Mouse (Mus musculus) liver, embryonic 16.5 days (tissue): ENCODE measurements around the gene Defb22. TPM values are rescaled to one million over a fixed set of nuclear protein-coding genes. Genes with fewer than 3 reads are reported as not detected.

ENCODE experiments used
- ATAC-seq: fragments of 200-750 bp; cut with Nextera tagmentation; 2 replicates; pipeline ENCODE4 v1.8.0; 2017; ENCODE audit warnings: low read depth, mild to moderate bottlenecking, moderate number of reproducible peaks, moderate library complexity
- H3K27ac ChIP-seq: fragments of 300-500 bp; sonication (generic); 2 replicates; pipeline ENCODE4 v1.5.1; 2014; ENCODE audit warnings: mild to moderate bottlenecking, low read length
- H3K27me3 ChIP-seq: fragments of 300-500 bp; sonication (generic); 2 replicates; pipeline ENCODE4 v1.6.1; 2014; ENCODE audit warnings: low read depth, low read length, mixed read lengths; ENCODE audit not compliant: control insufficient read depth, insufficient read depth
- H3K36me3 ChIP-seq: fragments of 300-500 bp; sonication (generic); 2 replicates; pipeline ENCODE4 v1.6.1; 2014; ENCODE audit warnings: mild to moderate bottlenecking; ENCODE audit not compliant: control insufficient read depth, insufficient read depth
- H3K4me1 ChIP-seq: fragments of 300-500 bp; sonication (generic); 2 replicates; pipeline ENCODE4 v1.6.1; 2014; ENCODE audit warnings: low read depth, low read length, mixed read lengths; ENCODE audit not compliant: control insufficient read depth
- H3K4me2 ChIP-seq: fragments of 300-500 bp; sonication (generic); 2 replicates; pipeline ENCODE4 v1.6.1; 2014; ENCODE audit warnings: low read depth, low read length, mixed read lengths
- H3K4me3 ChIP-seq: fragments of 300-500 bp; sonication (generic); 2 replicates; pipeline ENCODE4 v1.5.1; 2014; ENCODE audit warnings: low read depth, mild to moderate bottlenecking, low read length
- H3K9ac ChIP-seq: fragments of 300-500 bp; sonication (generic); 2 replicates; pipeline ENCODE4 v1.6.1; 2014; ENCODE audit warnings: low read depth, low read length
- H3K9me3 ChIP-seq: fragments of 300-500 bp; sonication (generic); replicated peaks from 2 replicates; pipeline ENCODE4 v1.6.1; 2016; ENCODE audit warnings: low read length; ENCODE audit not compliant: control insufficient read depth
- WGBS: fragments of 180-500 bp; shearing (Covaris S2); extraction: QIAGEN DNeasy Blood & Tissue Kit; methylation state at CpG from one replicate; pipeline ENCODE4 v1.1.7; 2014; ENCODE audit not compliant: insufficient replicate concordance; 5-methylcytosine and 5-hydroxymethylcytosine counted together
- polyA plus RNA-seq: library from polyadenylated mRNA; unstranded; fragments of >200 nt; fragmentation: Nextera tagmentation; extraction: Ambion mirVana; gene quantifications from 2 replicates; pipeline ENCODE4 v1.2.1, GENCODE M21; 2015

Gene Defb22
- polyA plus RNA-seq: not detected in 2 replicates

DNA sequence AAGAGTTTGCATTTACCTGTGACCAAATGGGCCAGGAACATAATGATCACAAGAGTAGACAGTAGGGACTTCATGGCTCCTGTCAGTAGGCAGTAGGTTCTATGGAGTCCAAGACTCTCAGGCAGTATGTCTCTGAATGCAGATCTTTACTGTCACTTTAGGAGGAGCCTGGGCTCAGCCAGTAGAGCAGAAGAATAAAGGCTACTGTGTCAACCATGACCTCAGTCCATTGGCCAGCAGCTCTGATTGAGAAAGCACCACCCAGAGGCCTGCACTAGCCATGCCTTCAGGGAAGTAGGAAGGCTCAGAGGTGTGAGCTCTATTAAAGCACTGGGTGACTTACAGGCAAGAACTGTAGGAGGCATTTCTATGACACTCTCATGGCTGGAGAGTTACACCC, at the start of gene Defb22:
Gene Defb22, minus strand, starts transcription at position 101 of the 400 bp plus-strand sequence.
- no peak for ATAC-seq
- Histone ChIP-seq H3K9ac (no peak within 1 kb of the TSS), H3K27ac (no peak within 1 kb of the TSS), H3K4me2 (no peak within 1 kb of the TSS), H3K27me3 (no peaks in the 10 kb centered on the region), H3K4me3 (no peak within 1 kb of the TSS), H3K4me1 (no peaks in the 10 kb centered on the region), H3K36me3 (no peaks in the 10 kb centered on the region), H3K9me3 (no peaks in the 10 kb centered on the region)

DNA sequence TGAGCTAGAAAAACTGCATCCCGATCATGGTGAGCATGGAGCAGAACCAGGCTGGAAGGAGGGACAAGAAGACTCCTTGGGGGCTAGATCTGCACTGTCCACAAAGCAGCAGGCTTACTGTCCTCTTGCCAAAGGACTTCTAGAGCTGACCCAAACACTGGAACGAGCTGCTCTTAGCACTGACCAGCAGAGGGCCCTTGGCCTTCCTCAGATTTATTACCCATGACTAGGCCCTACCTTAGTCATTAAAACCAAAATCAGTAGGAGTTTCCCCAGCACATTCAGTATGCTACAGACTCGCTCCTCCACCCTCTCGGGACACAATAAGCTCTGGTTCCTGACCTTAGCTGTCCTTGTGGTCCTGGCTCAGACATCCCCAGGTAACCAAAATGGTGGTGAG, 28.0 kb upstream of the Defb22 start, which contains the start of gene Defb28:
Gene Defb28, plus strand, starts transcription at position 275 of the 400 bp plus-strand sequence.
- no peaks in the 10 kb centered on the region for H3K9me3 ChIP-seq
- no peak within 1 kb of the TSS for H3K9ac ChIP-seq
- no peaks in the 10 kb centered on the region for H3K36me3 ChIP-seq
- ATAC-seq: no peak
- WGBS: 51% methylated on average over 4 of the region's 4 CpGs
- no peak within 1 kb of the TSS for H3K4me2 ChIP-seq
- no peaks in the 10 kb centered on the region for H3K27me3 ChIP-seq
- no peak within 1 kb of the TSS for H3K4me3 ChIP-seq
- H3K4me1 ChIP-seq: no peaks in the 10 kb centered on the region
- no peak within 1 kb of the TSS for H3K27ac ChIP-seq

DNA sequence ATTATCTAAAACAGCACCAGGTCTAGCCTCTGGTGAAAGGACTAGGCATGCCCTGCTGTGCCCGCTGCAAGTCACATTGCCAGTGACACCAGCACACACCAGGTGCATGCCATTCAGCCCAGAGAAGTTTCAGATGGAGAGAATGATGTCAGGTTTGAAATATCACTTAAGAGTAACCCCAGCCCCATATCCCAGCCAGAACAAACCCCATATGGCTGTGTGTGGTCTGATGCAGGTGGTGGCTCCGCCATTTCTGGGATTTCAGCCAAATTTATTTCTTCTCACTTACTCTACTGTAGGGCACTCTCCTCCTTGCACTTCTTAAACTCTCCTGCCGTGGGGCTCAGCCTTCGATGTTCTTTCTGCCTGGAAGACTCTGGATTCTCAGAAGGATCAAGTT, 26.1 kb upstream of the Defb22 start:
- Histone ChIP-seq H3K27me3 (no peaks in the 10 kb centered on the region), H3K36me3 (no peaks in the 10 kb centered on the region), H3K4me2 (no peak overlapping the region), H3K4me3 (no peak overlapping the region), H3K9ac (no peak overlapping the region), H3K4me1 (no peaks in the 10 kb centered on the region), H3K27ac (no peak overlapping the region), H3K9me3 (no peaks in the 10 kb centered on the region)
- WGBS: 60% methylated on average over 4 of the region's 4 CpGs
- ATAC-seq: no peak

GRCm38 (mm10) chr2:152511592-152511991, 21.7 kb upstream of the Defb22 start, which contains the start of gene Defb26:
TSS of gene Defb26 (minus strand) at chr2:152511692.
- no peaks in the 10 kb centered on the region for H3K4me1 ChIP-seq
- H3K27me3 ChIP-seq: no peaks in the 10 kb centered on the region
- H3K27ac ChIP-seq: no peak within 1 kb of the TSS
- no peak within 1 kb of the TSS for H3K4me3 ChIP-seq
- WGBS: 62% methylated on average over 1 of the region's 1 CpGs
- H3K9ac ChIP-seq: no peak within 1 kb of the TSS
- ATAC-seq: no peak
- H3K36me3 ChIP-seq: no peaks in the 10 kb centered on the region
- no peak within 1 kb of the TSS for H3K4me2 ChIP-seq
- H3K9me3 ChIP-seq: no peaks in the 10 kb centered on the region

- Histone ChIP-seq H3K9me3 (no peaks in the 10 kb centered on the region), H3K4me1 (no peaks in the 10 kb centered on the region), H3K27ac (no peak overlapping the region), H3K4me3 (no peak overlapping the region), H3K27me3 (no peaks in the 10 kb centered on the region), H3K36me3 (no peaks in the 10 kb centered on the region), H3K4me2 (no peak overlapping the region), H3K9ac (no peak overlapping the region)
- no peak for ATAC-seq
- WGBS: 31% methylated on average over 2 of the region's 2 CpGs
Observed at GRCm38 (mm10) chr2:152503950-152504349, 14.0 kb upstream of the Defb22 start.

- Histone ChIP-seq H3K4me2 (no peak overlapping the region), H3K4me1 (no peaks in the 10 kb centered on the region), H3K4me3 (no peak overlapping the region), H3K36me3 (no peaks in the 10 kb centered on the region), H3K27ac (no peak overlapping the region), H3K27me3 (no peaks in the 10 kb centered on the region), H3K9me3 (no peaks in the 10 kb centered on the region), H3K9ac (no peak overlapping the region)
- ATAC-seq: no peak
- 60% methylated on average over 6 of the region's 6 CpGs for WGBS
Observed at GRCm38 (mm10) chr2:152500863-152501229, 10.9 kb upstream of the Defb22 start.

- WGBS: 50% methylated on average over 7 of the region's 7 CpGs
- H3K9ac ChIP-seq: no peak overlapping the region
- no peak for ATAC-seq
- no peak overlapping the region for H3K27ac ChIP-seq
- H3K4me3 ChIP-seq: no peak overlapping the region
- H3K4me1 ChIP-seq: no peaks in the 10 kb centered on the region
- H3K9me3 ChIP-seq: no peaks in the 10 kb centered on the region
- no peaks in the 10 kb centered on the region for H3K27me3 ChIP-seq
- no peak overlapping the region for H3K4me2 ChIP-seq
- H3K36me3 ChIP-seq: no peaks in the 10 kb centered on the region
Observed at GRCm38 (mm10) chr2:152500204-152500862, 10.4 kb upstream of the Defb22 start.

- no peaks in the 10 kb centered on the region for H3K4me1 ChIP-seq
- H3K9me3 ChIP-seq: no peaks in the 10 kb centered on the region
- H3K36me3 ChIP-seq: no peaks in the 10 kb centered on the region
- no peak overlapping the region for H3K27ac ChIP-seq
- WGBS: 67% methylated on average over 6 of the region's 6 CpGs
- no peaks in the 10 kb centered on the region for H3K27me3 ChIP-seq
- no peak for ATAC-seq
- H3K4me3 ChIP-seq: no peak overlapping the region
- no peak overlapping the region for H3K9ac ChIP-seq
- H3K4me2 ChIP-seq: no peak overlapping the region
Observed at GRCm38 (mm10) chr2:152498020-152498419, 8.1 kb upstream of the Defb22 start.

DNA sequence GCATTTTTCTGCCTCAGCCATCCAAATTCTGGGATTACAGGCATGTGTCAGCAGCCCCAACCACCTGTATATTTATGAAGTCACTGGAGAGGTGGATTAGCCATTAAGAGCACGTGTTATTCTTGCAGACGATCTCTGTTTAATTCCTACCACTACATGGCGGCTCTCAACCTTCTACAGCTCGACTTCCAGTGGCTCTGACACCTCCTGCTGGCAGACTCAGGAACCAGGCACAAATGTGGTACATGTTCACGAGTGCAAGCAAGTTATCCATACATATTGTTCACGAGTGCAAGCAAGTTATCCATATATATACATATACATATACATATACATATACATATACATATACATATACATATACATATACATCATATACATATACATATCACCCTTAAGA, 3.2 kb upstream of the Defb22 start:
- Histone ChIP-seq H3K4me1 (no peaks in the 10 kb centered on the region), H3K27ac (no peak overlapping the region), H3K36me3 (no peaks in the 10 kb centered on the region), H3K9ac (no peak overlapping the region), H3K9me3 (no peaks in the 10 kb centered on the region), H3K27me3 (no peaks in the 10 kb centered on the region), H3K4me2 (no peak overlapping the region), H3K4me3 (no peak overlapping the region)
- WGBS: 56% methylated on average over 6 of the region's 6 CpGs
- no peak for ATAC-seq
